Mouse (Mus musculus): Measurements from ENCODE around the gene Cfap99. TPM values are rescaled to one million over a fixed set of nuclear protein-coding genes. Genes with fewer than 3 reads are reported as not detected.

Cfap99 gene
- total RNA-seq, 2 experiments from 2014 or later: not detected

Other genes with a start within 250 kb of the Cfap99 start
- gene Poln, start 119.2 kb upstream of the Cfap99 start, total RNA-seq (2021): 1 to 10 TPM in 1 of 2 experiments, under 1 TPM in 1; 0.59 to 1.6 TPM
- 1 to 10 TPM; 2.7 to 3.6 TPM for gene Haus3, start 119.1 kb upstream of the Cfap99 start, total RNA-seq (2021)
- gene Mxd4, start 100.9 kb upstream of the Cfap99 start, total RNA-seq (2021): 10 to 100 TPM; 28.2 to 31.1 TPM
- 1 to 10 TPM; 1.0 to 1.2 TPM for gene Zfyve28, start 151 bp upstream of the Cfap99 start, total RNA-seq (2021)
- gene Rnf4, start 47.7 kb downstream of the Cfap99 start, total RNA-seq (2021): 10 to 100 TPM; 16.6 to 18.4 TPM
- gene Fam193a, start 81.3 kb downstream of the Cfap99 start, total RNA-seq (2021): 10 to 100 TPM; 12.3 to 13.4 TPM
- gene Tnip2, start 225.4 kb downstream of the Cfap99 start, total RNA-seq (2021): 1 to 10 TPM; 3.0 to 3.2 TPM
- gene Sh3bp2, start 237.2 kb downstream of the Cfap99 start, total RNA-seq (2021): 1 to 10 TPM in 1 of 2 experiments, under 1 TPM in 1; 0.82 to 1.5 TPM